Mouse (Mus musculus): ENCODE measurements around the gene Rab11fip4. TPM values are rescaled to one million over a fixed set of nuclear protein-coding genes. Genes with fewer than 3 reads are reported as not detected.

Gene Rab11fip4
- total and polyA plus RNA-seq, 2 experiments from 2014 or later = not detected

DNA sequence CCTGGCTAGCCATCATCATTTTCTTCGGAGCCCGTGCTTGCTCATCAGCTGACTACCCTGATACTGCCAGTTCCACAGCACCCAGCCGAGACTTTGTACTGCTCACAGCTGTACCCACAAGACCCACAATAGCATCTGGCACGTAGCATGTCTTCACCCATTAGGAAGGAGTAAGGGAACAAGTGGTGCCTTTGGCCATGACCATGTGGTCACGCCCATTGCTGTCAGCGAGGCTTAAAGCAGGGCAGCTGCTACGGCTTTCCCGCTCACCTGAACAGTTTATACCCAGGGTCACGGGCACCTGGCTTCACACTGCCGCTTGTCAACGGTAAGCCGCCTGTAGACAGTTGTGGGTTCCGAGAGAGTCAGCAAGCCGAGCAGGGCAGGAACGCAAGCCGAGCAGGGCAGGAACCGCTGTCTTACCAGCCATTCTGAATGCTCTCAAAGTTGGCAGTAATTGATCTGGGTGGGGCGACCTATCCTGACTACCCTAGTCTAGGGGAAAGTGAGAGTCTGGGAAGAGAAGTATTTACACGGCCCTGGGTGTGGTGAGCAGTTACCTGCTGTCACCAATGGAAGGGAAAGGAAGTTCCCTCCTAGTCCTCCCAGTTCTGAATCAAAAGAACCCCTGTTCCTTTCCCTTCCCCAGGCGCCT lies 62.0 kb downstream of the Rab11fip4 start:
- Histone ChIP-seq H3K36me3 (replicated peaks; ENCODE audit: control insufficient read depth, insufficient read depth, low read length) (no peaks in the 10 kb centered on the region), H3K9ac (replicated peaks; ENCODE audit: low read depth, low read length) (no peak overlapping the region), H3K4me3 (ENCODE audit: low read depth, low read length) (no peak overlapping the region), H3K4me2 (ENCODE audit: low read depth, low read length) (no peak overlapping the region), H3K4me1 (ENCODE audit: control insufficient read depth, insufficient read depth) (no peaks in the 10 kb centered on the region), H3K27ac (ENCODE audit: low read depth) (no peak overlapping the region), H3K27me3 (ENCODE audit: control insufficient read depth, insufficient read depth, low read length) (no peaks in the 10 kb centered on the region), H3K9me3 (replicated peaks; ENCODE audit: control insufficient read depth, low read length) (no peaks in the 10 kb centered on the region)
- TF ChIP-seq CTCF (IDR thresholded peaks at IDR 0.05; ENCODE audit: low read depth) = no peak
- TF ChIP-seq EP300 (IDR thresholded peaks at IDR 0.05; ENCODE audit: low read depth) = no peak
- 76% methylated on average over 20 of the region's 20 CpGs for WGBS
- no peak for ATAC-seq (ENCODE audit: insufficient read depth, low read depth)
- DNase-seq (ENCODE audit: low spot score) = no peak

- Histone ChIP-seq H3K27me3 (ENCODE audit: control insufficient read depth, insufficient read depth, low read length) (no peaks in the 10 kb centered on the region; the same call in 1 of the 2 replicates), H3K4me2 (ENCODE audit: low read depth, low read length) (no peak overlapping the region), H3K36me3 (replicated peaks; ENCODE audit: control insufficient read depth, insufficient read depth, low read length) (no peaks in the 10 kb centered on the region), H3K27ac (ENCODE audit: low read depth) (no peak overlapping the region), H3K4me3 (ENCODE audit: low read depth, low read length) (no peak overlapping the region), H3K9ac (replicated peaks; ENCODE audit: low read depth, low read length) (no peak overlapping the region), H3K4me1 (ENCODE audit: control insufficient read depth, insufficient read depth) (no peaks in the 10 kb centered on the region), H3K9me3 (replicated peaks; ENCODE audit: control insufficient read depth, low read length) (no peaks in the 10 kb centered on the region)
- WGBS = 75% methylated on average over 4 of the region's 4 CpGs
- no peak for DNase-seq (ENCODE audit: low spot score)
- no peak for ATAC-seq (ENCODE audit: insufficient read depth, low read depth)
- TF ChIP-seq EP300 (IDR thresholded peaks at IDR 0.05; ENCODE audit: low read depth) (no peak), CTCF (IDR thresholded peaks at IDR 0.05; ENCODE audit: low read depth) (no peak)
Observed at GRCm38 (mm10) chr11:79654407-79654831, 63.4 kb downstream of the Rab11fip4 start.

- Histone ChIP-seq H3K4me2 (ENCODE audit: low read depth, low read length) (no peak overlapping the region), H3K36me3 (replicated peaks; ENCODE audit: control insufficient read depth, insufficient read depth, low read length) (no peaks in the 10 kb centered on the region), H3K9ac (replicated peaks; ENCODE audit: low read depth, low read length) (no peak overlapping the region), H3K9me3 (replicated peaks; ENCODE audit: control insufficient read depth, low read length) (no peaks in the 10 kb centered on the region), H3K27me3 (ENCODE audit: control insufficient read depth, insufficient read depth, low read length) (peaks cover 7% of the 10 kb centered on the region), H3K4me3 (ENCODE audit: low read depth, low read length) (no peak overlapping the region), H3K4me1 (ENCODE audit: control insufficient read depth, insufficient read depth) (peaks cover 2% of the 10 kb centered on the region; the same call in 1 of the 2 replicates), H3K27ac (ENCODE audit: low read depth) (no peak overlapping the region)
- 83% methylated on average over 7 of the region's 7 CpGs for WGBS
- TF ChIP-seq CTCF (IDR thresholded peaks at IDR 0.05; ENCODE audit: low read depth) (no peak), EP300 (IDR thresholded peaks at IDR 0.05; ENCODE audit: low read depth) (no peak)
- DNase-seq (ENCODE audit: low spot score) (no peak), ATAC-seq (ENCODE audit: insufficient read depth, low read depth) (no peak)
Observed at GRCm38 (mm10) chr11:79655592-79655991, 64.6 kb downstream of the Rab11fip4 start.

- H3K27ac ChIP-seq (ENCODE audit: low read depth) = no peak overlapping the region
- no peak overlapping the region for H3K4me2 ChIP-seq (ENCODE audit: low read depth, low read length)
- H3K36me3 ChIP-seq (replicated peaks; ENCODE audit: control insufficient read depth, insufficient read depth, low read length) = no peaks in the 10 kb centered on the region
- no peak overlapping the region for H3K4me3 ChIP-seq (ENCODE audit: low read depth, low read length)
- no peak overlapping the region for H3K9ac ChIP-seq (replicated peaks; ENCODE audit: low read depth, low read length)
- TF ChIP-seq CTCF (IDR thresholded peaks at IDR 0.05; ENCODE audit: low read depth) (no peak), EP300 (IDR thresholded peaks at IDR 0.05; ENCODE audit: low read depth) (no peak)
- no peaks in the 10 kb centered on the region for H3K9me3 ChIP-seq (replicated peaks; ENCODE audit: control insufficient read depth, low read length)
- DNase-seq (ENCODE audit: low spot score) (no peak), ATAC-seq (ENCODE audit: insufficient read depth, low read depth) (no peak)
- peaks cover 8% of the 10 kb centered on the region for H3K4me1 ChIP-seq (ENCODE audit: control insufficient read depth, insufficient read depth)
- H3K27me3 ChIP-seq (ENCODE audit: control insufficient read depth, insufficient read depth, low read length) = peaks cover 16% of the 10 kb centered on the region
- WGBS = 77% methylated on average over 1 of the region's 1 CpGs
Observed at GRCm38 (mm10) chr11:79656491-79656890, 65.5 kb downstream of the Rab11fip4 start.

DNA sequence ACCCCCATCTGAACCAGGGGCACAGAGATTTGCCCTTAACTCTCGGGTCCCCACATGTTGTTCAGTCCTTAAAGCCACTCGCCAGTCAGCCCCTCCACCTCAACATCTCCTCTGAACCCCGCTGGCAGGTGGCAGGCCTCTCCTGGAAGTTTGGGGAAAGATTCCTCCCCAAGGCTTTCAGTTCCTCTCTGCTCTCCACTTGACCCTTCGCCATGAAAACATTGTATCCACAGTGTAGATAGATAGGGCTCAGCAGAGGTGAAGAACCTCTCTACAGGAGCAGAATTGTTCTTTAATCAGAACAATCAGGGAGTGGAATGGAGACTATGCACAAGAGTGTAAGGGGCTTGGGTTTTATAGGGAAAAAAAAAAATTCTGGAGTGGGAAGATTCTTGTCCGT lies 66.0 kb downstream of the Rab11fip4 start:
- Histone ChIP-seq H3K4me3 (ENCODE audit: low read depth, low read length) (no peak overlapping the region), H3K36me3 (replicated peaks; ENCODE audit: control insufficient read depth, insufficient read depth, low read length) (no peaks in the 10 kb centered on the region), H3K4me1 (ENCODE audit: control insufficient read depth, insufficient read depth) (peaks cover 8% of the 10 kb centered on the region), H3K9me3 (replicated peaks; ENCODE audit: control insufficient read depth, low read length) (no peaks in the 10 kb centered on the region), H3K27me3 (ENCODE audit: control insufficient read depth, insufficient read depth, low read length) (peaks cover 22% of the 10 kb centered on the region), H3K27ac (ENCODE audit: low read depth) (no peak overlapping the region), H3K4me2 (ENCODE audit: low read depth, low read length) (no peak overlapping the region), H3K9ac (replicated peaks; ENCODE audit: low read depth, low read length) (no peak overlapping the region)
- WGBS = 70% methylated on average over 5 of the region's 5 CpGs
- no peak for ATAC-seq (ENCODE audit: insufficient read depth, low read depth)
- TF ChIP-seq CTCF (IDR thresholded peaks at IDR 0.05; ENCODE audit: low read depth) = no peak
- TF ChIP-seq EP300 (IDR thresholded peaks at IDR 0.05; ENCODE audit: low read depth) = no peak
- DNase-seq (ENCODE audit: low spot score) = no peak
